In genomic region chr4:81462253-81462652, GRCm38 (mm10) we compare ENCODE assay signal across 22 mouse cellular contexts. TPM values are rescaled to one million over a fixed set of nuclear protein-coding genes. Genes with fewer than 3 reads are reported as not detected.
DNase-seq lines count a peak whose midpoint lies in the region; ATAC-seq and TF ChIP-seq lines count a peak whose summit lies in the region.
"Had no signal": no experiment of that assay in that cellular context is flagged by ENCODE, and none has a peak within 500 bp of the region (broad histone marks: within the 10 kb centered on the region; RNA-seq: fewer than 3 reads in every experiment).

No protein-coding gene starts in this region.

- 63% methylated on average over 4 of the region's 4 CpGs for WGBS in hindbrain, postnatal 0 days
- 86% methylated on average over 4 of the region's 4 CpGs for WGBS in hindbrain, embryonic 11.5 days

- no peak overlapping the region for H3K9ac ChIP-seq in hindbrain, postnatal 0 days (replicated peaks; ENCODE audit: low read length)
- H3K9ac ChIP-seq in hindbrain, embryonic 11.5 days (ENCODE audit: low read depth, low read length), result no peak overlapping the region
- H3K9ac ChIP-seq: forebrain, postnatal 0 days; heart, embryonic 13.5 days; limb, embryonic 12.5 days; liver, embryonic 15.5 days; neural tube, embryonic 13.5 days had no signal

- H3K4me1 ChIP-seq in hindbrain, postnatal 0 days (ENCODE audit: insufficient read depth, low read length), result no peaks in the 10 kb centered on the region
- H3K4me1 ChIP-seq in hindbrain, embryonic 11.5 days (replicated peaks; ENCODE audit: control insufficient read depth, insufficient read depth, low read length), result no peaks in the 10 kb centered on the region
- H3K4me1 ChIP-seq: limb, embryonic 12.5 days; liver, embryonic 15.5 days; neural tube, embryonic 13.5 days had no signal

- no peak for TF ChIP-seq CTCF in hindbrain, postnatal 0 days (IDR thresholded peaks at IDR 0.05; ENCODE audit: low read depth)

- no peak for ATAC-seq in hindbrain, postnatal 0 days
- no peak for ATAC-seq in hindbrain, embryonic 11.5 days (ENCODE audit: low FRiP score)
- ATAC-seq: forebrain, postnatal 0 days; lung, postnatal 0 days had no signal

- no peak overlapping the region for H3K4me3 ChIP-seq in hindbrain, postnatal 0 days (ENCODE audit: low read length)
- no peak overlapping the region for H3K4me3 ChIP-seq in hindbrain, embryonic 11.5 days (ENCODE audit: low read depth, low read length)
- H3K4me3 ChIP-seq: heart, embryonic 13.5 days; limb, embryonic 12.5 days; liver, embryonic 15.5 days; neural tube, embryonic 13.5 days had no signal

- DNase-seq in hindbrain, postnatal 0 days (ENCODE audit: low spot score), result peak; percentile 21
- DNase-seq in hindbrain, embryonic 11.5 days (ENCODE audit: low spot score), result no peak
- DNase-seq in NIH3T3 (ENCODE audit: low read depth), result peak; percentile 89
- DNase-seq in adrenal gland, adult 18-20 months (ENCODE audit: low spot score in 2 of 2), result peak; percentile 50 to 71
- peak; percentile 24 for DNase-seq in gastrocnemius, postnatal 10 days
- DNase-seq in layer of hippocampus, adult 8-10 months (ENCODE audit: low spot score in 2 of 2), result no peak
- DNase-seq in urinary bladder, postnatal 36 days (ENCODE audit: low spot score in 2 of 2), result no peak
- DNase-seq: cerebellum, adult 11-12 months; cerebellum, postnatal 36 days; forebrain, postnatal 0 days; heart, postnatal 36 days; kidney, adult 18-20 months; kidney, postnatal 25 days; layer of hippocampus, adult 9-11 months; thymus, adult 18-20 months had no signal

- H3K9me3 ChIP-seq in hindbrain, postnatal 0 days (ENCODE audit: low read length), result no peaks in the 10 kb centered on the region
- no peaks in the 10 kb centered on the region for H3K9me3 ChIP-seq in hindbrain, embryonic 11.5 days (ENCODE audit: control insufficient read depth, low read length)
- H3K9me3 ChIP-seq: heart, embryonic 13.5 days; limb, embryonic 12.5 days; liver, embryonic 15.5 days; neural tube, embryonic 13.5 days had no signal

- H3K4me2 ChIP-seq in hindbrain, postnatal 0 days (ENCODE audit: low read depth, low read length), result no peak overlapping the region
- H3K4me2 ChIP-seq in hindbrain, embryonic 11.5 days (replicated peaks; ENCODE audit: low read depth, low read length), result no peak overlapping the region
- H3K4me2 ChIP-seq: heart, embryonic 13.5 days; limb, embryonic 12.5 days; liver, embryonic 15.5 days; neural tube, embryonic 13.5 days had no signal

- no peaks in the 10 kb centered on the region for H3K36me3 ChIP-seq in hindbrain, postnatal 0 days (ENCODE audit: insufficient read depth, low read length)
- H3K36me3 ChIP-seq in hindbrain, embryonic 11.5 days (ENCODE audit: control insufficient read depth, insufficient read depth, low read length), result no peaks in the 10 kb centered on the region
- H3K36me3 ChIP-seq: G1E; heart, embryonic 13.5 days; limb, embryonic 12.5 days; liver, embryonic 15.5 days; neural tube, embryonic 13.5 days had no signal

- no peak overlapping the region for H3K27ac ChIP-seq in hindbrain, postnatal 0 days
- H3K27ac ChIP-seq in hindbrain, embryonic 11.5 days (ENCODE audit: low read depth, low read length), result no peak overlapping the region
- H3K27ac ChIP-seq: heart, embryonic 13.5 days; limb, embryonic 12.5 days; liver, embryonic 15.5 days; neural tube, embryonic 13.5 days had no signal

- no peaks in the 10 kb centered on the region for H3K27me3 ChIP-seq in hindbrain, postnatal 0 days (ENCODE audit: insufficient read depth, low read length)
- H3K27me3 ChIP-seq in hindbrain, embryonic 11.5 days (ENCODE audit: control insufficient read depth, insufficient read depth, low read length), result no peaks in the 10 kb centered on the region
- H3K27me3 ChIP-seq: heart, embryonic 13.5 days; limb, embryonic 12.5 days; liver, embryonic 15.5 days; neural tube, embryonic 13.5 days had no signal

RNA-seq across cellular contexts. Expression of gene Mpdz, which starts 19.6 kb away (rescaled TPM):
- 37.8 and 38.8 TPM in 2 replicates for total RNA-seq in hindbrain, postnatal 0 days (2014; rRNA removed)
- polyA plus RNA-seq in hindbrain, postnatal 0 days (2015; fragmentation: Nextera tagmentation; extraction: Ambion mirVana), result 7.8 and 9.7 TPM in 2 replicates
- 43.0 and 45.3 TPM in 2 replicates for polyA plus RNA-seq in hindbrain, embryonic 11.5 days (2014; fragmentation: Nextera tagmentation; extraction: Ambion mirVana)
- total RNA-seq in adrenal gland, adult 18-20 months (2021), result 100 to 1,000 TPM in 1 of 2 experiments, 10 to 100 TPM in 1; 95.3 to 103 TPM
- total RNA-seq in gastrocnemius, postnatal 10 days (2021), result 10 to 100 TPM; 54.5 to 66.2 TPM
- 10 to 100 TPM; 63.0 to 85.0 (median 73.5) TPM for total RNA-seq in layer of hippocampus, adult 8-10 months (2022)
- total RNA-seq: monocyte, adult 5-6 weeks had no signal
- polyA plus RNA-seq: G1E had no signal

Comparison
In these comparisons a context has a peak if more than half of its experiments do, and no peak if none do; other contexts are left out.
1. DNase-seq: peak in hindbrain, postnatal 0 days (single experiment), NIH3T3 (single experiment), adrenal gland, adult 18-20 months (2 of 2) and gastrocnemius, postnatal 10 days (single experiment); none in hindbrain, embryonic 11.5 days (single experiment), layer of hippocampus, adult 8-10 months (0 of 2) and urinary bladder, postnatal 36 days (0 of 2).